Mouse (Mus musculus) liver, embryonic 11.5 days (tissue): Measurements from ENCODE around the gene Methig1. TPM values are rescaled to one million over a fixed set of nuclear protein-coding genes. Genes with fewer than 3 reads are reported as not detected.
"Not testable (repeated sequence)": the region's sequence is repeated elsewhere in the genome, so short reads cannot be mapped to it uniquely, and the experiment has no call there.

Experiments used
- ATAC-seq: fragments of 200-750 bp; cut with Nextera tagmentation; replicated peaks from 2 replicates; pipeline ENCODE4 v1.8.0; 2017; ENCODE audit warnings: moderate number of reproducible peaks, mild to moderate bottlenecking, moderate TSS enrichment, moderate library complexity; ENCODE audit not compliant: low FRiP score
- DNase-seq: peaks from one replicate; pipeline ENCODE4 v3.0.0-alpha.2; 2017; ENCODE audit warnings: low spot score
- H3K27ac ChIP-seq: fragments of 300-500 bp; sonication (generic); 2 replicates; pipeline ENCODE4 v1.5.1; 2014; ENCODE audit warnings: mild to moderate bottlenecking, low read depth, low read length, control low read depth
- H3K27me3 ChIP-seq: fragments of 300-500 bp; sonication (generic); replicated peaks from 2 replicates; pipeline ENCODE4 v1.6.1; 2014; ENCODE audit warnings: low read length, mixed read lengths; ENCODE audit not compliant: control insufficient read depth, insufficient read depth
- H3K36me3 ChIP-seq: fragments of 300-500 bp; sonication (generic); 2 replicates; pipeline ENCODE4 v1.6.1; 2014; ENCODE audit warnings: mild to moderate bottlenecking, low read length, moderate library complexity, mixed read lengths; ENCODE audit not compliant: control insufficient read depth, insufficient read depth
- H3K4me1 ChIP-seq: fragments of 300-500 bp; sonication (generic); replicated peaks from 2 replicates; pipeline ENCODE4 v1.6.1; 2014; ENCODE audit warnings: low read length, mixed read lengths; ENCODE audit not compliant: control insufficient read depth, insufficient read depth
- H3K4me2 ChIP-seq: fragments of 300-500 bp; sonication (generic); 2 replicates; pipeline ENCODE4 v1.6.1; 2014; ENCODE audit warnings: mild to moderate bottlenecking, control low read depth, moderate library complexity
- H3K4me3 ChIP-seq: fragments of 300-500 bp; sonication (generic); 2 replicates; pipeline ENCODE4 v1.5.1; 2014; ENCODE audit warnings: low read depth, low read length, control low read depth
- H3K9ac ChIP-seq: fragments of 300-500 bp; sonication (generic); 2 replicates; pipeline ENCODE4 v1.6.1; 2014; ENCODE audit warnings: low read depth, low read length, control low read depth
- H3K9me3 ChIP-seq: fragments of 300-500 bp; sonication (generic); 2 replicates; pipeline ENCODE4 v1.6.1; 2016; ENCODE audit warnings: low read length, inconsistent platforms, mixed read lengths; ENCODE audit not compliant: control insufficient read depth
- WGBS: fragments of 180-500 bp; shearing (Covaris S2); extraction: QIAGEN DNeasy Blood & Tissue Kit; methylation state at CpG from one replicate; pipeline ENCODE4 v1.1.7; 2014; 5-methylcytosine and 5-hydroxymethylcytosine counted together
- polyA plus RNA-seq: library from polyadenylated mRNA; unstranded; fragments of >200 nt; fragmentation: Nextera tagmentation; extraction: Ambion mirVana; gene quantifications from 2 replicates; pipeline ENCODE4 v1.2.1, GENCODE M21; 2014

Gene Methig1
- polyA plus RNA-seq, 1 experiment from 2014 or later, result not detected

- not testable (repeated sequence) for H3K9ac ChIP-seq, DNase-seq, H3K4me1 ChIP-seq, H3K27ac ChIP-seq, H3K27me3 ChIP-seq, ATAC-seq, H3K36me3 ChIP-seq, H3K9me3 ChIP-seq, H3K4me3 ChIP-seq, H3K4me2 ChIP-seq
- 63% methylated on average over 4 of the region's 4 CpGs for WGBS
These were observed 34.8 kb upstream of the Methig1 start for GRCm38 (mm10) chr15:100318014-100318671.

GRCm38 (mm10) chr15:100319884-100320283 is 33.1 kb upstream of the Methig1 start:
- Histone ChIP-seq H3K9me3 (no peaks in the 10 kb centered on the region), H3K4me3 (no peak overlapping the region), H3K27me3 (no peaks in the 10 kb centered on the region), H3K27ac (no peak overlapping the region), H3K4me1 (0 out of 2 replicates have a peak, but pooled peaks cover 3% of the 10 kb centered on the region), H3K36me3 (no peaks in the 10 kb centered on the region), H3K4me2 (no peak overlapping the region), H3K9ac (no peak overlapping the region)
- 83% methylated on average over 1 of the region's 1 CpGs for WGBS
- ATAC-seq (no peak), DNase-seq (no peak)

GRCm38 (mm10) chr15:100320295-100320905 is 32.5 kb upstream of the Methig1 start:
- no peak for ATAC-seq
- H3K9ac ChIP-seq, result no peak overlapping the region
- H3K4me2 ChIP-seq, result no peak overlapping the region
- DNase-seq, result no peak
- H3K4me1 ChIP-seq, result 0 out of 2 replicates have a peak, but pooled peaks cover 3% of the 10 kb centered on the region
- H3K27ac ChIP-seq, result no peak overlapping the region
- no peak overlapping the region for H3K4me3 ChIP-seq
- 63% methylated on average over 9 of the region's 9 CpGs for WGBS
- H3K9me3 ChIP-seq, result no peaks in the 10 kb centered on the region
- no peaks in the 10 kb centered on the region for H3K36me3 ChIP-seq
- no peaks in the 10 kb centered on the region for H3K27me3 ChIP-seq

- H3K4me2 ChIP-seq, result no peak overlapping the region
- no peaks in the 10 kb centered on the region for H3K36me3 ChIP-seq
- no peaks in the 10 kb centered on the region for H3K9me3 ChIP-seq
- DNase-seq (no peak), ATAC-seq (no peak)
- H3K9ac ChIP-seq, result no peak overlapping the region
- no peak overlapping the region for H3K27ac ChIP-seq
- no peaks in the 10 kb centered on the region for H3K27me3 ChIP-seq
- no peak overlapping the region for H3K4me3 ChIP-seq
- 55% methylated on average over 5 of the region's 5 CpGs for WGBS
- H3K4me1 ChIP-seq, result 0 out of 2 replicates have a peak, but pooled peaks cover 3% of the 10 kb centered on the region
These were observed 31.8 kb upstream of the Methig1 start for GRCm38 (mm10) chr15:100321134-100321533.

DNA sequence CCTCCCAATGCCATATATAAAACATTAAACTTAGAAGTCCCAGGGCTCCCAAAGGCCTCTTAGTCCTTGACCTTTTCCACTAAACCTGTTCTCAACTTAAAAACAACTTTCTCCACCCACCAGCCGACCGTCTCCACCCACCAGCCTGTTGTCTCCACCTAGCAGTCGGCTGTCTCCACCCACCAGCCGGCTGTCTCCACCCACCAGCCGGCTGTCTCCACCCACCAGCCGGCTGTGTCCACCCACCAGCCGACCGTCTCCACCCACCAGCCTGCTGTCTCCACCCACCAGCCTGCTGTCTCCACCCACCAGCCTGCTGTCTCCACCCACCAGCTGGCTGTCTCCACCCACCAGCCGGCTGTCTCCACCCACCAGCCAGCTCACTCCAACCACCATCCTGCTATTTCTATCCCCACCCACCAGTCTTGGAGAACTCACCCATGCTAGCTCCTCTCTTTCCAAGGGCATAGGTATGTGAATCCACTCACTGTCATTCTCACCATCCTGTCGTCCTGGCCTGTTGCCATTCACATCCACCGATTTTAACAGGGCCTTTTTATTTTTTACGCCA is 28.8 kb upstream of the Methig1 start:
- H3K4me3 ChIP-seq, result no peak overlapping the region
- WGBS, result 55% methylated on average over 12 of the region's 12 CpGs
- H3K9me3 ChIP-seq, result no peaks in the 10 kb centered on the region
- ATAC-seq, result no peak
- H3K4me1 ChIP-seq, result 0 out of 2 replicates have a peak, but pooled peaks cover 3% of the 10 kb centered on the region
- no peak overlapping the region for H3K27ac ChIP-seq
- no peak overlapping the region for H3K4me2 ChIP-seq
- no peaks in the 10 kb centered on the region for H3K27me3 ChIP-seq
- no peak overlapping the region for H3K9ac ChIP-seq
- no peaks in the 10 kb centered on the region for H3K36me3 ChIP-seq
- DNase-seq, result no peak

GRCm38 (mm10) chr15:100325235-100325634 is 27.7 kb upstream of the Methig1 start:
- 76% methylated on average over 3 of the region's 3 CpGs for WGBS
- no peak for DNase-seq
- H3K9me3 ChIP-seq, result no peaks in the 10 kb centered on the region

DNA sequence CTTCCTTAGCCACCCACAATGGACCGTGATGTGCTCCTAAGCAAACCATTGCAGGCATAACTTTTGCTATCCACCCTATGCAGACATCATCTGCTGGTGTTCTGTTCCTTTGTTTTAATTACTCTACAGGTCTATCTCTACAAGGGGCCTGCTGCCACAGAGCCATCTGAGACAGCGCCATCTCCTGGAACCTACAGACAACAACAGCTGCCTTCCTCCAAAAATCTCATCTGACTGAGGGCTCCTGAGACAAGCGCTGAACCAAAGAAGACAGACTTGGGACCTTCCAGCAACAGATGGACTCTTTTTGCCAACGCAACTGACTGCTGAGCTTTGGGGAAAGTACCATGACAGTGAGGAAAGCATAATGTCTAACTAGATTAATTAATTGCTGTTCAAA is 24.9 kb upstream of the Methig1 start:
- H3K9ac ChIP-seq, H3K27me3 ChIP-seq, H3K27ac ChIP-seq, H3K4me3 ChIP-seq, H3K9me3 ChIP-seq, H3K4me1 ChIP-seq, ATAC-seq, H3K36me3 ChIP-seq, DNase-seq, H3K4me2 ChIP-seq: not testable (repeated sequence)
- 62% methylated on average over 3 of the region's 4 CpGs for WGBS

More at GRCm38 (mm10) chr15:100325235-100325634, 27.7 kb upstream of the Methig1 start:
- Histone ChIP-seq H3K27ac (no peak overlapping the region), H3K4me1 (0 out of 2 replicates have a peak, but pooled peaks cover under 1% of the 10 kb centered on the region), H3K4me3 (no peak overlapping the region), H3K9ac (no peak overlapping the region), H3K36me3 (no peaks in the 10 kb centered on the region), H3K4me2 (no peak overlapping the region), H3K27me3 (no peaks in the 10 kb centered on the region)
- ATAC-seq, result no peak

DNA sequence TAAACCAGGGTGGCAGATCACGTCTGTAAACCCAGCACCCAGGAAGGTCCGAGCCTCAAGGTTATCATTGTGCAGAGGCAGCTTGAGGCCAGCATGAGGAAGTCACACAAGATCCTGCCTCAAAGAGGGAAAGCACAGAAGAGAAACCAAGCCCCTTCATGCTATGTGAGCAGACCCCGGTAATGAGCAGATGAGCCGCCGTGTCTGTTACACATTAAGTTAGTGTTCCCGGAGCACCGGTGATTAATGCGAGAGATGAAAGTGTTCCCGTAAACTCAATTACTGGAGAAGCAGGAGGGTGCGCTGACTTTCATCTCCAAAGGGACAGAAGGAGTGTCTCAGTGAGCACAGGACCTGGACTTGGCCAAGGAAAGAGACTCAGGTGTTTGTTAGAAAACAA is 23.6 kb upstream of the Methig1 start:
- not testable (repeated sequence) for DNase-seq, ATAC-seq, H3K27me3 ChIP-seq, H3K4me3 ChIP-seq, H3K4me1 ChIP-seq, H3K36me3 ChIP-seq, H3K9ac ChIP-seq, H3K4me2 ChIP-seq, H3K27ac ChIP-seq, H3K9me3 ChIP-seq
- 77% methylated on average over 10 of the region's 10 CpGs for WGBS
